Mouse (Mus musculus): Measurements from ENCODE around the gene Nqo1. TPM values are rescaled to one million over a fixed set of nuclear protein-coding genes. Genes with fewer than 3 reads are reported as not detected.

The Nqo1 gene
- total and polyA plus RNA-seq, 3 experiments = 36.7 to 58.2 (median 43.5) TPM

- Histone ChIP-seq H3K27me3 (ENCODE audit: control insufficient read depth, insufficient read depth, low read length) (no peaks in the 10 kb centered on the region), H3K4me1 (ENCODE audit: control insufficient read depth, insufficient read depth, low read length) (peaks cover 6% of the 10 kb centered on the region; the same call in 1 of the 2 replicates), H3K36me3 (ENCODE audit: control insufficient read depth, insufficient read depth, low read length) (no peaks in the 10 kb centered on the region), H3K27ac (no peak overlapping the region), H3K79me2 (replicated peaks; ENCODE audit: control insufficient read depth, insufficient read depth, low read length) (0 out of 2 replicates have a peak, but pooled peaks cover 2% of the 10 kb centered on the region), H3K9ac (ENCODE audit: low read depth, low read length) (no peak overlapping the region), H3K4me3 (no peak overlapping the region)
- intact Hi-C loops (cut with DNase I) = no loop called here
- DNase-seq = no peak
- no peak for TF ChIP-seq EP300 (IDR thresholded peaks at IDR 0.05; ENCODE audit: insufficient read depth, low read depth, low read length)
These were observed 44.7 kb upstream of the Nqo1 start for GRCm38 (mm10) chr8:107447713-107448112.

GRCm38 (mm10) chr8:107444626-107445025 lies 41.6 kb upstream of the Nqo1 start:
- DNase-seq = peak; percentile 22 to 29
- Histone ChIP-seq H3K4me3 (no peak overlapping the region), H3K27me3 (ENCODE audit: control insufficient read depth, insufficient read depth, low read length) (no peaks in the 10 kb centered on the region), H3K36me3 (ENCODE audit: control insufficient read depth, insufficient read depth, low read length) (no peaks in the 10 kb centered on the region), H3K27ac (no peak overlapping the region), H3K9ac (ENCODE audit: low read depth, low read length) (no peak overlapping the region), H3K79me2 (replicated peaks; ENCODE audit: control insufficient read depth, insufficient read depth, low read length) (peaks cover 2% of the 10 kb centered on the region), H3K4me1 (ENCODE audit: control insufficient read depth, insufficient read depth, low read length) (peaks cover 5% of the 10 kb centered on the region; the same call in 1 of the 2 replicates)
- intact Hi-C loops (cut with DNase I) = no loop called here
- WGBS = 43% methylated on average over 3 of the region's 3 CpGs
- TF ChIP-seq EP300 (IDR thresholded peaks at IDR 0.05; ENCODE audit: insufficient read depth, low read depth, low read length) (no peak), CTCF (IDR thresholded peaks at IDR 0.05) (no peak), POLR2A (IDR thresholded peaks at IDR 0.05; ENCODE audit: insufficient read depth, low read depth, low read length) (no peak)

GRCm38 (mm10) chr8:107439880-107440625 lies 37.0 kb upstream of the Nqo1 start:
- Histone ChIP-seq H3K4me3 (no peak overlapping the region), H3K36me3 (ENCODE audit: control insufficient read depth, insufficient read depth, low read length) (no peaks in the 10 kb centered on the region), H3K4me1 (ENCODE audit: control insufficient read depth, insufficient read depth, low read length) (peaks cover 7% of the 10 kb centered on the region), H3K27ac (no peak overlapping the region), H3K79me2 (replicated peaks; ENCODE audit: control insufficient read depth, insufficient read depth, low read length) (no peaks in the 10 kb centered on the region; the same call in none of the 2 replicates), H3K27me3 (ENCODE audit: control insufficient read depth, insufficient read depth, low read length) (no peaks in the 10 kb centered on the region), H3K9ac (ENCODE audit: low read depth, low read length) (no peak overlapping the region)
- WGBS = 84% methylated on average over 3 of the region's 3 CpGs
- intact Hi-C loops (cut with DNase I) = no loop called here
- TF ChIP-seq POLR2A (IDR thresholded peaks at IDR 0.05; ENCODE audit: insufficient read depth, low read depth, low read length) = no peak
- TF ChIP-seq CTCF (IDR thresholded peaks at IDR 0.05) = no peak
- no peak for TF ChIP-seq EP300 (IDR thresholded peaks at IDR 0.05; ENCODE audit: insufficient read depth, low read depth, low read length)
- no peak for DNase-seq

GRCm38 (mm10) chr8:107437711-107438110 lies 34.7 kb upstream of the Nqo1 start:
- no peak overlapping the region for H3K27ac ChIP-seq
- no peaks in the 10 kb centered on the region for H3K27me3 ChIP-seq (ENCODE audit: control insufficient read depth, insufficient read depth, low read length)
- H3K36me3 ChIP-seq (ENCODE audit: control insufficient read depth, insufficient read depth, low read length) = no peaks in the 10 kb centered on the region
- no peak overlapping the region for H3K9ac ChIP-seq (ENCODE audit: low read depth, low read length)
- H3K4me1 ChIP-seq (ENCODE audit: control insufficient read depth, insufficient read depth, low read length) = peaks cover 5% of the 10 kb centered on the region
- no peaks in the 10 kb centered on the region; the same call in none of the 2 replicates for H3K79me2 ChIP-seq (replicated peaks; ENCODE audit: control insufficient read depth, insufficient read depth, low read length)
- no peak overlapping the region for H3K4me3 ChIP-seq
- intact Hi-C loops (cut with DNase I) = no loop called here
- DNase-seq = no peak
- TF ChIP-seq CTCF (IDR thresholded peaks at IDR 0.05) = no peak
- TF ChIP-seq POLR2A (IDR thresholded peaks at IDR 0.05; ENCODE audit: insufficient read depth, low read depth, low read length) = no peak
- no peak for TF ChIP-seq EP300 (IDR thresholded peaks at IDR 0.05; ENCODE audit: insufficient read depth, low read depth, low read length)
- 78% methylated on average over 2 of the region's 2 CpGs for WGBS

- Histone ChIP-seq H3K4me3 (peak overlapping the region; percentile 88), H3K27me3 (ENCODE audit: control insufficient read depth, insufficient read depth, low read length) (no peaks in the 10 kb centered on the region), H3K9ac (ENCODE audit: low read depth, low read length) (peak overlapping the region; percentile 98), H3K27ac (peak overlapping the region; percentile 91), H3K79me2 (replicated peaks; ENCODE audit: control insufficient read depth, insufficient read depth, low read length) (no peaks in the 10 kb centered on the region; the same call in none of the 2 replicates), H3K36me3 (ENCODE audit: control insufficient read depth, insufficient read depth, low read length) (no peaks in the 10 kb centered on the region), H3K4me1 (ENCODE audit: control insufficient read depth, insufficient read depth, low read length) (peaks cover 5% of the 10 kb centered on the region)
- TF ChIP-seq CTCF (IDR thresholded peaks at IDR 0.05) (no peak), POLR2A (IDR thresholded peaks at IDR 0.05; ENCODE audit: insufficient read depth, low read depth, low read length) (no peak), EP300 (IDR thresholded peaks at IDR 0.05; ENCODE audit: insufficient read depth, low read depth, low read length) (no peak)
- WGBS = 5% methylated on average over 16 of the region's 16 CpGs
- intact Hi-C loops (cut with DNase I) = no loop called here
- peak; percentile 17 to 22 for DNase-seq
These were observed 33.9 kb upstream of the Nqo1 start for GRCm38 (mm10) chr8:107436841-107437421.

Measured in heart, adult 2 months (tissue).